Mouse (Mus musculus): ENCODE measurements around the gene Atf6b. TPM values are rescaled to one million over a fixed set of nuclear protein-coding genes. Genes with fewer than 3 reads are reported as not detected.

Atf6b gene
- total and polyA plus RNA-seq, 2 experiments from 2014 or later, result 57.4 to 83.0 TPM

DNA sequence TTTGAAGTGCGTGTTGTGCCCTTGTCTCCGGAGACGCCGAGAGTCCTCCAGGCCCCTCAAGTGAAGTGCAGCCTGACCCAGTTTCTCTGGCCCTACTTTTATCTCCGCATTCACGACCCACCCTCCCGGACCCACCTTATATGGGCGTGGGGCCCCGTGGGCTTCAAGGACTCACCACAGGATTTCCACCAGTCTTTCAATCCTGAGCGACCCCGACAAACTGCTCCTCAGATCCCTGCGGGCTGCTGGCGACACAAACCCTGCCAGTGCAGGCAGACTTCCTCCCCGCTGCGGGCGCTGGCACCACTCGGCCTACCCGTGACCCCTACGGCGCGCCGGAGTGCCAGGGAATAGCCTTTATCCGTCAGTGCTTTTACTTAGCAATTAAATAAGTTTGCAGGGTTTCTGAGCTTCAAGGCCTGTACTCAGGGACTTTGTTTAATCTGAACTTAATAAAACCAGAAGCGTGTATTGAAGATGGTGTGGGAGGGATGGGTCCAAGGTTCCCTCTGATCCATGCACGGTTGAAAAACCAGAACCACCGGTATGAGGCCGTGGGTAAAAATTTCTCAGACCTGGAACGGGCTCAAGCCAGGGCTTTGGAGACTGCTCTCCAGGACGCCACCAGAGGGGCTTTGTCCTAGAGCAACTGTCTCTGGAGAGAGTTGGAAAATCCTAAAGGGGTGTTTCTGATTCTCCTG is 18.9 kb upstream of the Atf6b start, which contains the start of gene Ppt2:
Ppt2 (minus strand) TSS at position 568 of the 701 bp plus-strand sequence.
- no peaks in the 10 kb centered on the region for H3K36me3 ChIP-seq (ENCODE audit: insufficient read depth, low read length)
- H3K4me3 ChIP-seq (ENCODE audit: low read depth, low read length), result peak within 1 kb of the TSS; percentile 74
- ATAC-seq (ENCODE audit: low FRiP score) (no peak), DNase-seq (ENCODE audit: low spot score) (no peak)
- no peak; the same call in 1 of the 2 replicates for TF ChIP-seq CTCF (IDR thresholded peaks at IDR 0.05)
- WGBS, result 2% methylated on average over 29 of the region's 29 CpGs
- no peaks in the 10 kb centered on the region for H3K9me3 ChIP-seq (ENCODE audit: low read length)
- peak within 1 kb of the TSS; percentile 92 for H3K27ac ChIP-seq (ENCODE audit: low read depth, low read length)
- H3K4me1 ChIP-seq (ENCODE audit: insufficient read depth, low read length), result peaks cover 20% of the 10 kb centered on the region
- peak within 1 kb of the TSS; percentile 89 for H3K4me2 ChIP-seq (ENCODE audit: low read depth, low read length, poor library complexity, severe bottlenecking)
- peak within 1 kb of the TSS; percentile 65 for H3K9ac ChIP-seq (replicated peaks; ENCODE audit: low read length, poor library complexity, severe bottlenecking)
- H3K27me3 ChIP-seq (ENCODE audit: insufficient read depth, low read length), result no peaks in the 10 kb centered on the region

DNA sequence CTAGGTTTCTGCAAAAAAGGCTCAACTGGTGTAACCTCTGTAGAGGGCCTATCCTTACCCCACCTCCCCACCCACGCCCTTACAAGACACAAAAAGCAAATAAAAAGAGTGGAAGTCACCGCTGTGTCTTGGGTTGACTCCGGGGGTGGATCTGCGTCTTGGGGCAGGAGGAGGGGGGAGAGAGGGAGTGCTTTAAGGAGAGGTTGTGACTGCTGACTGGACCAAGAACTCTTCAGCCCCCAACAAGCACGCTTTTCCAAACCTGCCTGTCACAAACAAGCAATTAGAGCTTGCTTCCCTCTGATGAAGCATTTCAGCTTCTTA is 18.3 kb upstream of the Atf6b start:
- no peak for DNase-seq (ENCODE audit: low spot score)
- no peak for ATAC-seq (ENCODE audit: low FRiP score)
- peaks cover 20% of the 10 kb centered on the region for H3K4me1 ChIP-seq (ENCODE audit: insufficient read depth, low read length)
- no peaks in the 10 kb centered on the region for H3K27me3 ChIP-seq (ENCODE audit: insufficient read depth, low read length)
- 21% methylated on average over 5 of the region's 5 CpGs for WGBS
- H3K27ac ChIP-seq (ENCODE audit: low read depth, low read length), result peak overlapping the region; percentile 92
- no peaks in the 10 kb centered on the region for H3K9me3 ChIP-seq (ENCODE audit: low read length)
- peak overlapping the region; percentile 74 for H3K4me3 ChIP-seq (ENCODE audit: low read depth, low read length)
- H3K9ac ChIP-seq (replicated peaks; ENCODE audit: low read length, poor library complexity, severe bottlenecking), result peak overlapping the region; percentile 65; the same call in 1 of the 2 replicates
- H3K4me2 ChIP-seq (ENCODE audit: low read depth, low read length, poor library complexity, severe bottlenecking), result peak overlapping the region; percentile 89
- no peak for TF ChIP-seq CTCF (IDR thresholded peaks at IDR 0.05)
- no peaks in the 10 kb centered on the region for H3K36me3 ChIP-seq (ENCODE audit: insufficient read depth, low read length)

DNA sequence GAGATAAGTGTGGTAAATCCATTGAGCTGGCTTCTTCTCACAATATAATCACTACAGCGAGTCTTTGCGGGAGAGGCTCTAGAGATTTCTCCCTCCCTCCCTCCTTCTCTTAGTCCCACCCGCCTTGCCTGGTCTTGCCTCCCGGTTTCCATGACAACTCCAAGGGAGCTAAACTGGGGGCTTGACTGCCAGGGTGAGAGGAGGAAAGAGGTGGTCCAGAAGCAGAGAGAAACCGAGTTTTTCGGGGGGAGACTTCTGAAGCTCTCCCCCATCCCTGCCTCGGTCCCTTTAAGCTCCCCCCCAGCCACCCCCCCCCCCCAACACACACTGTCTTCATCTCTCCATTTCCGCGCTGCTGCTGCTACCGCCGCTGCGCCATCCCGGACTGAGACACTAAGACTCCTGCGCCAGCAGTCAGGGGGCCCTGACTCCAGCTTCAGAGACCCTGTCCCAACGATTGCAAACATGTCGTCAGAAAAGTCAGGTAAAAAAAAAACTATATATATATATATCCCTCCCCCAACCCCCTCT is 17.7 kb upstream of the Atf6b start, which contains the start of gene Prrt1:
Prrt1 (plus strand) TSS at position 313 of the 531 bp plus-strand sequence.
- ATAC-seq (ENCODE audit: low FRiP score), result no peak; the same call in 1 of the 2 replicates
- 2% methylated on average over 16 of the region's 16 CpGs for WGBS
- peak; percentile 78 for DNase-seq (ENCODE audit: low spot score)
- H3K9me3 ChIP-seq (ENCODE audit: low read length), result no peaks in the 10 kb centered on the region
- H3K4me1 ChIP-seq (ENCODE audit: insufficient read depth, low read length), result peaks cover 20% of the 10 kb centered on the region
- peak within 1 kb of the TSS; percentile 65 for H3K9ac ChIP-seq (replicated peaks; ENCODE audit: low read length, poor library complexity, severe bottlenecking)
- H3K4me3 ChIP-seq (ENCODE audit: low read depth, low read length), result peak within 1 kb of the TSS; percentile 74
- peak within 1 kb of the TSS; percentile 92 for H3K27ac ChIP-seq (ENCODE audit: low read depth, low read length)
- H3K36me3 ChIP-seq (ENCODE audit: insufficient read depth, low read length), result no peaks in the 10 kb centered on the region
- H3K4me2 ChIP-seq (ENCODE audit: low read depth, low read length, poor library complexity, severe bottlenecking), result peak within 1 kb of the TSS; percentile 89
- H3K27me3 ChIP-seq (ENCODE audit: insufficient read depth, low read length), result no peaks in the 10 kb centered on the region
- no peak for TF ChIP-seq CTCF (IDR thresholded peaks at IDR 0.05)

DNA sequence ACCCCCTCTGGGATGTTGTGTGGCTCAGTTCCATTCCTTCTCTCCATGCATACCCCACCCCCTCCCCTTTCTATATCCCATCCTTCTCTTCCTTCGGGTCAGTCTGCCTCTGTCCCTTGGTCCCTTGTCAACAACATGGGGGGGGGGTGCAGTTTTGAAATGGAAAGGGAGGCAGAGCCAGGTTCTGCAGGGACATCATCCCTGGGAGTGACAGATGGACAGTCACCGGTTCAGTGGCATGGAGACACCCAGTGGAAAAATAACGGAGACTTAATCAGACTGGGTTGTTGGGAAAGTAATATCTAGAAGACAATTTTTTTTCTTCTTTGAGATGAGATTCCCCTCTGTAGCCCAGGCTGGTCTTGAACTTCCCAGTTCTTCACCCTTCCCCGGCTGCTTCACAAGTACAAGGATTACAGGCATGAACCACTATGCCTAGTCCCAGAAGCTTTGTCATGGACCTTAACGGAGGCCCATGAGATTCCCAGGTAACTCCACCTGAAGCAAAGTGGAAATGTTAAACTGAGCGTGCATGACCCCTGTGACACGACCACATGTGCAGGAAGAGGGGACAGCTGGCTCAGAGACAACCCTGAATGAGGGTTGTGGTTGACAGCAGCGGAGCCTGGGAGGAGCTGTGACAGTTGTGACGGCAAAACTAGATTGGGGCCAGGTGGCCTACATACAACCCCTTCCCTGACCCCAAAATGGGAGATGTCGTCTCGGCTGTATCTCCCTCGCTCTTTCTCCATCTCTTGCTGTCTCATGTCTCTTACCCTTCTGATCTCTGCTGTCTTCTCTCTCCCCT is 16.9 kb upstream of the Atf6b start:
- 0 out of 2 replicates have a peak overlapping the region, but pooled peaks have one; percentile 12 for H3K27ac ChIP-seq (ENCODE audit: low read depth, low read length)

DNA sequence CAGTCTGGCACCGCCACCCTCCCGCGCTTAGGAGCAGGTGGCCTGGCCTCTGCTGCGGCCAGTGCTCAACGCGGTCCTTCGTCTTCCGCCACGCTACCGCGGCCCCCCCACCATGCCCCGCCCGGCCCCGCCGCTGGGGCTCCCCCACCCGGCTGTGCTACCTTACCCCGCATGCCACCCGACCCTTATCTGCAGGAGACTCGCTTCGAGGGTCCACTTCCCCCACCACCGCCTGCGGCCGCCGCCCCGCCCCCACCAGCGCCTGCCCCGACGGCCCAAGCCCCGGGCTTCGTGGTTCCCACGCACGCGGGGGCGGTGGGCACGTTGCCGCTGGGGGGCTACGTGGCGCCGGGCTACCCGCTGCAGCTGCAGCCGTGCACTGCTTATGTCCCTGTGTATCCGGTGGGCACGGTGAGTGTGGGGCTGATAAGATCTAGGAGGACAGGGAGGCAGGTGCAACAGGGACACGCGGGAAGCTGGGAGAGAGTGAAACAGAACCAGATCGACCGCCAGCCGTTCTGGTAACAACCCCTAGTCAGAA is 16.1 kb upstream of the Atf6b start:
- Histone ChIP-seq H3K9me3 (ENCODE audit: low read length) (no peaks in the 10 kb centered on the region), H3K4me3 (ENCODE audit: low read depth, low read length) (peak overlapping the region; percentile 74), H3K36me3 (ENCODE audit: insufficient read depth, low read length) (no peaks in the 10 kb centered on the region), H3K4me1 (ENCODE audit: insufficient read depth, low read length) (peaks cover 20% of the 10 kb centered on the region), H3K9ac (replicated peaks; ENCODE audit: low read length, poor library complexity, severe bottlenecking) (peak overlapping the region; percentile 54), H3K4me2 (ENCODE audit: low read depth, low read length, poor library complexity, severe bottlenecking) (peak overlapping the region; percentile 89), H3K27me3 (ENCODE audit: insufficient read depth, low read length) (no peaks in the 10 kb centered on the region), H3K27ac (ENCODE audit: low read depth, low read length) (no peak overlapping the region)
- DNase-seq (ENCODE audit: low spot score), result no peak
- no peak for ATAC-seq (ENCODE audit: low FRiP score)
- no peak for TF ChIP-seq CTCF (IDR thresholded peaks at IDR 0.05)
- 3% methylated on average over 42 of the region's 48 CpGs for WGBS

More for the DNA sequence above, 16.9 kb upstream of the Atf6b start:
- ATAC-seq (ENCODE audit: low FRiP score) (no peak), DNase-seq (ENCODE audit: low spot score) (no peak)
- no peak for TF ChIP-seq CTCF (IDR thresholded peaks at IDR 0.05)
- Histone ChIP-seq H3K4me1 (ENCODE audit: insufficient read depth, low read length) (peaks cover 20% of the 10 kb centered on the region), H3K4me2 (ENCODE audit: low read depth, low read length, poor library complexity, severe bottlenecking) (peak overlapping the region; percentile 89), H3K27me3 (ENCODE audit: insufficient read depth, low read length) (no peaks in the 10 kb centered on the region), H3K4me3 (ENCODE audit: low read depth, low read length) (peak overlapping the region; percentile 74), H3K9ac (replicated peaks; ENCODE audit: low read length, poor library complexity, severe bottlenecking) (peak overlapping the region; percentile 54; the same call in 1 of the 2 replicates), H3K9me3 (ENCODE audit: low read length) (no peaks in the 10 kb centered on the region), H3K36me3 (ENCODE audit: insufficient read depth, low read length) (no peaks in the 10 kb centered on the region)
- WGBS, result 22% methylated on average over 12 of the region's 12 CpGs
